Mouse (Mus musculus): ENCODE measurements around the gene Ptprg.

Gene Ptprg

GRCm38 (mm10) chr14:11819326-11819725 lies 266.0 kb downstream of the Ptprg start:
- no peak for DNase-seq (ENCODE audit: low spot score in 2 of 2)

- DNase-seq (ENCODE audit: low spot score in 2 of 2): no peak
Measured at GRCm38 (mm10) chr14:11822830-11823700, 269.7 kb downstream of the Ptprg start.

DNA sequence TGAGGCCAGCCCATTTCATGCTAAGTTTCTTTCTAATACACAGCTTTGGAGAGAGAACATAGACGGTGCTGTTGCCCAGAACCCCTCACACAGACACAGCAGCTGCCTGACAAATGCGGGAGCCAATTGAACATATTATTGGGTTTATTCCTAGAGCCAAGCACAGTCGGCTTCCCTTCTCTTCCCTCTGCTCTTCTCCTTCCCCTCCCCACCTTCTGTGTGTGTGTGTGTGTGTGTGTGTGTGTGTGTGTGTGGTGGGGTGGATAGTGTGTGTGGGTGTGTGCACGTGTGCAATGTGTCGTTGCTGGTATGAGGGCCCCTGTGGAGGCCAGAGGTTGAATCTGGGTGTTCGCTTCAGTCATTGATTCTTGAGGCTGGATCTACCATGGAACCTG lies 270.4 kb downstream of the Ptprg start:
- no peak for DNase-seq (ENCODE audit: low spot score in 2 of 2)

DNA sequence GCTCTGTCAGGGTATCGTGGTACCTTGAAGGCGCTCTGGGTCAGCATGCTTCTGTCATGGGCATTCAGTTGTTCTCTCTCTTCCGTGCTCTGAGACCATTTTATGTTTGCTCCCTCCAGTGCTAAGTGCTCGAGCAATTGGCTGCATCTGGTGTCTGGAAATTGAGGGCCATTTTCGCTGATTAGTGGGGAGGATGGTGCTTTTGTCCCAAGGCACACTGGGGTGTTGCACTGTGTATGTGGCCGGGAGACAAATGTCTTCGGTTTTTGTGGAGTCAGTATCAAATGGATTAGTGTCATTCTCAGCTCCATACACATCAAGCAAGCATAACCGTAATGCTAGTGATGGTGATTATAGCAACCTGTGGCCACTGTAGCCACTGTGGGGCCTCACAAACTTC lies 271.6 kb downstream of the Ptprg start:
- DNase-seq (ENCODE audit: low spot score in 2 of 2): no peak

GRCm38 (mm10) chr14:11825551-11825950 lies 272.2 kb downstream of the Ptprg start:
- DNase-seq (ENCODE audit: low spot score in 2 of 2): peak in 1 of 2 experiments; percentile 43

GRCm38 (mm10) chr14:11828086-11828485 lies 274.8 kb downstream of the Ptprg start:
- DNase-seq (ENCODE audit: low spot score in 2 of 2): no peak

DNA sequence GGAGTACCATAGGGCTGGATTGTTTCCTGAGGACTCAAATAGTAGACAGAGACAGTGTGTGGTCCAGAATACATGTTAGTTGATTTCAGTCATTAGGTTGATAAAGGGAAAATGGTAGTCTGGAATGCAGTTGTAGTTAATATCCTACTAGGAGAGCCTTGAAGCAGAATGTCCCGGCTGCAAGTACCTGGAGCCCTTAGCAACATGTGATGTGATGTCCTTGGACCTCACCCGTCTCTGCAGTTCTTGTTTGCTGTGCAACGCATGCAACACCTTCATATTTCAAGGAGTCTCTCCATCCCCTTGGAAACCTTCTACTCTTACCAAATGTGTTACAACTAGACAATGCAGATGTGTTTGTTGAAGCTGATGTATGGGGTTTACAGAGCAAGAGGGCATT lies 280.3 kb downstream of the Ptprg start:
- no peak for DNase-seq (ENCODE audit: low spot score in 2 of 2)

GRCm38 (mm10) chr14:11835706-11836445 lies 282.5 kb downstream of the Ptprg start:
- no peak for DNase-seq (ENCODE audit: low spot score in 2 of 2)

GRCm38 (mm10) chr14:11837714-11838113 lies 284.4 kb downstream of the Ptprg start:
- no peak for DNase-seq (ENCODE audit: low spot score in 2 of 2)

DNA sequence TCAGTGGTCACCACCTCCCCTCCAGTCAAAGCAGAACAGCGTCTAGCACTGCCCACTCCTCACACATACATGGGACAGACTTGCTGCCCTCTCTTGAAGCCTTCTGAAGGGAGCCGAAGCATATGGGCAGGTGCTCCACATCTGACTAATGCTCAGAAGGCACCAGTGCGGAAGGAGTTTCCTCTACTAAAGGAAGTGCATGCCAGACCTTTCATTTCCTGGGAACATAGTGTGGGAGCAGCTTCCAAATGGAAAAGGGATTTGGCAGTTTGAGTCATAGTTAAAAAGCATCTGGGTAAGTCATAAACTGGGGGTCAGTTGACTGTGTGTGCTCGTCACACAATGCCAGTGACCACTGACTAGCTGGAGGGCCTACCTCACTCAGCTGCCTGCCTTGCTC lies 288.3 kb downstream of the Ptprg start:
- DNase-seq (ENCODE audit: low spot score in 2 of 2): no peak

DNA sequence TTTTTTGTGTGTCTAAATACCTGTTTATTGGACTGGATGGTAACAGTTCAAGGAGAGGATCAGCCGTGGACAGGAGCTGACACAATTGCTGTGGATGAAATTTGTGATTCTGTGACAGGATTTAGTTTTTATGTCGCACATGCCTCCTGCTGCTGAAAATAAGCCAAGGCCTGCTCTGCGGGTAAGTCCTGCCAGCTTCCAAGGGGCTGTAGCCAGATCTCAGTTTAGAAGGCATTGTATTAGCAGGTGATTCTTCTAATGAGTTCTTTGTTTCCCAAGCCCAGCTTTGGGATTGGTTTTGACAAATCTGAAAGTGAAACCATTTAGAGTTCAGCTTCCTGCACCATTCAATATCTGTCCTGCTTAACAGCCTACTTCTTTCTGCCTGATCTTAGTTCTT lies 299.6 kb downstream of the Ptprg start:
- no peak for DNase-seq (ENCODE audit: low spot score in 2 of 2)

DNA sequence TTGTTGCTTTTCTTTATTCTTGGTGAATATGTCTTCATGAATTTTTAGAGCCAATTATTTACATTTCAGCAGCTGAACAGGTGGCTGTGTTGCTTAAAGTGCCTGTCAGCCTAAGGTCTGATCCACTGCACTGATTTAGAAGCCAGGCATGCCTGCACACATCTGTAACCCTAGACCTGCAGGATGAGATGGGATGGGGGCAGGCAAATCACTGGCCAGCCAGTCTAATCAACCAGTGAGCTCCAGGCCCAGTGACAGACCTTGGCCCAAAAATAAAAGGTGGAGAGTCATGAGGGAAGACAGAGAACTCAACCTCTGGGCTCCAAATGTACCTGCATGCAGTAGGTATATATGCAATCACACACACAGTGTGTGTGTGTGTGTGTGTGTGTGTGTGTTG lies 302.2 kb downstream of the Ptprg start:
- no peak for DNase-seq (ENCODE audit: low spot score in 2 of 2)

DNA sequence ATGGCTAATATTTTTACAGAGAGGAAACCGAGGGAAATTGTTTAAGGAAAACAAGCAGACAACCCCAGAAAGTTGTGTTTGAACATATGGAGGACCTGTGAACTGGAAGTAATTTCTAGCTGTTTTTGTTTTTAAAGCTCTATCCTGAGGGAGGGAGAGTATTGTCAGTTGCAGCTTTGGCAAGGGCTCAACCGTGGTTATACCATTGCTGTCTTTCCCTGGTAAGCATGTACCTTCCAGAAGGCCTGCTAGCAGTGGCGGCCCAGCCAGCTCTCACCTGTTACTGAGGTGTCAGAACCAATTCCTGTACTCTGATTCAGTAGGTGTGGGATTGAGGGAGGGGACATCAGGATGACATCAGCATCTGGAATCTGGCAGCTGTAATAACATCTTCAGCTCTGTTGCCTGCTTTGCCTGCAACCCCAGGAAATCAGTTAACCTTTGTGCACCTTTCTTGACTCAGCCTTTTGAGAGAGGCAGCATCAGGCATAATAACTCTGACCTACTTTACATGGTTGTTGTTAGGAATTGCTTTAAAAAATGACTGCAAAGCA lies 304.7 kb downstream of the Ptprg start:
- DNase-seq (ENCODE audit: low spot score in 2 of 2): no peak

- DNase-seq (ENCODE audit: low spot score in 2 of 2): no peak
Measured at GRCm38 (mm10) chr14:11863286-11863685, 310.0 kb downstream of the Ptprg start.

- no peak for DNase-seq (ENCODE audit: low spot score in 2 of 2)
Measured at GRCm38 (mm10) chr14:11864840-11865239, 311.5 kb downstream of the Ptprg start.

GRCm38 (mm10) chr14:11865332-11865731 lies 312.0 kb downstream of the Ptprg start:
- no peak for DNase-seq (ENCODE audit: low spot score in 2 of 2)

DNA sequence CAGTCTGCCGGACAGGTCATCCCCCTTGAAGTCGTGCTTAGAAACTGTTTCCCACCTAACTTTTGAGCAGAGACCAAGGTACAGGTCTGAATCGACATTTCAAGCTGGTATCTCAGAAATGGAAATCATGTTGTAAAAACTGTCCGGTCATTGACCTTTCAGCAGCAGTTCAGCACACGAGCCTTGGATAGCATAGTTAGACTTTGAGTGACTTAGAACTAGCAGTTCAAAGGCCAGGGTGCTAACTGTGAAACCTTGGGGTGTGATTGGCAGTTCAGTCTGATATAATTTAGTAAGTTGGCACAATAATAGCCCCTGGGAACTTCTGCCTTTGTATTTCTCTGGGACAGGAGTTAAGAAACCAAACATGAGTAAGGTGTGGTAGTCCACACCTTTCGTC lies 312.5 kb downstream of the Ptprg start:
- no peak for DNase-seq (ENCODE audit: low spot score in 2 of 2)

DNA sequence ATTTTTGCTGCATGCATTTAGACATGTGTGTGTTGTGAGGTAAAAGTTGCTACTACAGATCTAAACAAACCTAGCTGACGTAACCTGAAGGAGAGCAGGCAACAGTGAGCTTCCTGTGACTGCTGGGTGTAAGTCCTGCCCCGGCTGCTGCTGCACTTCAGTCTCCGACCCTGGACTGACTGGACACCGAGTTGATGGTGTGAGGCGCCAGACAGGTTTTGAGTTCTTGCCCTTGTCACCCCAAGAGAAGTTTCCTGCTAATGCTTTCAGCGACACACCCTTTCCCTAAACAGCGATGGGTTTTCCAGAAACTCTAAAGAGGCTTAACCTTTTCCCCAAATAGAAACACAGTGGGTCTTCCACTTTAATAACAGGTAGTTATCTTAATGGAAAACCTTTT lies 313.1 kb downstream of the Ptprg start:
- no peak for DNase-seq (ENCODE audit: low spot score in 2 of 2)

- no peak for DNase-seq (ENCODE audit: low spot score in 2 of 2)
Measured at GRCm38 (mm10) chr14:11868636-11869035, 315.3 kb downstream of the Ptprg start.

- DNase-seq (ENCODE audit: low spot score in 2 of 2): no peak
Measured at GRCm38 (mm10) chr14:11871752-11872344, 318.5 kb downstream of the Ptprg start.

- no peak for DNase-seq (ENCODE audit: low spot score in 2 of 2)
Measured at GRCm38 (mm10) chr14:11874266-11874665, 320.9 kb downstream of the Ptprg start.
